ENCODE assay signal across 8 mouse cellular contexts in genomic region chr6:72407119-72407518, GRCm38 (mm10). TPM values are rescaled to one million over a fixed set of nuclear protein-coding genes. Genes with fewer than 3 reads are reported as not detected.
A peak's percentile ranks its signal among the peaks of the same experiment; 100 is the strongest.
DNase-seq lines count a peak whose midpoint lies in the region; ATAC-seq lines count a peak whose summit lies in the region.

No protein-coding gene starts in this region.

- peak; percentile 98 for DNase-seq in NIH3T3 (ENCODE audit: low read depth)
- peak; percentile 74 for DNase-seq in cerebellum, adult 8-10 months
- DNase-seq in frontal cortex, adult 2 months (ENCODE audit: extremely low spot score in 1 of 2, low spot score in 1 of 2): peak; percentile 66 to 92
- DNase-seq in hindlimb bud, embryonic 11.5 days (ENCODE audit: extremely low spot score, low read depth, low spot score): peak; percentile 86
- DNase-seq in left cerebral cortex, adult 8-10 months (ENCODE audit: low spot score in 2 of 2): peak; percentile 62 to 72
- DNase-seq in right cerebral cortex, postnatal 25 days: peak; percentile 75
- DNase-seq in urinary bladder, postnatal 25 days (ENCODE audit: low spot score): peak; percentile 80

- ATAC-seq in megakaryocyte progenitor cell, adult 5-6 weeks (replicated peaks; ENCODE audit: poor library complexity): peak; percentile 99

RNA-seq across cellular contexts. Expression of gene Ggcx, which starts 7.0 kb away (rescaled TPM):
- 20.3 and 24.4 TPM in 2 replicates for polyA plus RNA-seq in frontal cortex, adult 2 months (2012; rRNA removed)
- total RNA-seq in left cerebral cortex, adult 8-10 months (2022): 10 to 100 TPM; 20.3 to 24.7 (median 23.5) TPM
- 11.2 and 11.6 TPM in 2 replicates for total RNA-seq in megakaryocyte progenitor cell, adult 5-6 weeks (2015)
- total RNA-seq in megakaryocyte progenitor cell, adult 5-6 weeks (2017): 6.7 and 8.5 TPM in 2 replicates

RNA-seq across cellular contexts. Expression of gene Vamp8, which starts 16.6 kb away (rescaled TPM):
- polyA plus RNA-seq in frontal cortex, adult 2 months (2012; rRNA removed): 34.0 and 36.6 TPM in 2 replicates
- total RNA-seq in left cerebral cortex, adult 8-10 months (2022): 10 to 100 TPM; 16.5 to 23.2 (median 18.5) TPM
- total RNA-seq in megakaryocyte progenitor cell, adult 5-6 weeks (2015): 240 and 247 TPM in 2 replicates
- 267 and 283 TPM in 2 replicates for total RNA-seq in megakaryocyte progenitor cell, adult 5-6 weeks (2017)

RNA-seq across cellular contexts. Expression of gene Vamp5, which starts 26.9 kb away (rescaled TPM):
- 8.7 and 13.3 TPM in 2 replicates for polyA plus RNA-seq in frontal cortex, adult 2 months (2012; rRNA removed)
- 1 to 10 TPM; 4.4 to 8.6 (median 6.9) TPM for total RNA-seq in left cerebral cortex, adult 8-10 months (2022)
- 39.1 and 70.3 TPM in 2 replicates for total RNA-seq in megakaryocyte progenitor cell, adult 5-6 weeks (2015)
- 13.0 and 34.9 TPM in 2 replicates for total RNA-seq in megakaryocyte progenitor cell, adult 5-6 weeks (2017)

RNA-seq across cellular contexts. Expression of gene Mat2a, which starts 32.2 kb away (rescaled TPM):
- 221 and 223 TPM in 2 replicates for polyA plus RNA-seq in frontal cortex, adult 2 months (2012; rRNA removed)
- 100 to 1,000 TPM; 148 to 178 (median 163) TPM for total RNA-seq in left cerebral cortex, adult 8-10 months (2022)
- 342 and 403 TPM in 2 replicates for total RNA-seq in megakaryocyte progenitor cell, adult 5-6 weeks (2015)
- 192 and 230 TPM in 2 replicates for total RNA-seq in megakaryocyte progenitor cell, adult 5-6 weeks (2017)

RNA-seq across cellular contexts. Expression of gene Rnf181, which starts 40.4 kb away (rescaled TPM):
- polyA plus RNA-seq in frontal cortex, adult 2 months (2012; rRNA removed): 87.6 and 99.4 TPM in 2 replicates
- 10 to 100 TPM; 76.4 to 85.1 (median 81.5) TPM for total RNA-seq in left cerebral cortex, adult 8-10 months (2022)
- 65.5 and 87.8 TPM in 2 replicates for total RNA-seq in megakaryocyte progenitor cell, adult 5-6 weeks (2015)
- total RNA-seq in megakaryocyte progenitor cell, adult 5-6 weeks (2017): 51.4 and 53.7 TPM in 2 replicates

Comparison
In these comparisons a context has a peak if more than half of its experiments do, and no peak if none do; other contexts are left out.
1. Peak in every context shown above with its lines: DNase-seq and ATAC-seq.
2. RNA of gene Vamp8, which starts 16.6 kb away (total RNA-seq): 240 to 283 TPM in megakaryocyte progenitor cell, adult 5-6 weeks; 16.5 to 23.2 TPM in left cerebral cortex, adult 8-10 months; every median in the first group is over 4 times any median in the second.